Mouse (Mus musculus): Measurements from ENCODE around the gene Cdh1. TPM values are rescaled to one million over a fixed set of nuclear protein-coding genes. Genes with fewer than 3 reads are reported as not detected.

Cdh1 gene
- polyA plus RNA-seq, 1 experiment from 2014 or later = 19.9 TPM

GRCm38 (mm10) chr8:106631904-106632303, 28.8 kb downstream of the Cdh1 start:
- H3K4me3 ChIP-seq = no peak overlapping the region
- no peak overlapping the region for H3K27ac ChIP-seq
- no peak for ATAC-seq (ENCODE audit: low FRiP score, low read depth)
- H3K9ac ChIP-seq = no peak overlapping the region
- no peaks in the 10 kb centered on the region for H3K36me3 ChIP-seq
- no peaks in the 10 kb centered on the region; the same call in 1 of the 2 replicates for H3K27me3 ChIP-seq
- no peaks in the 10 kb centered on the region for H3K9me3 ChIP-seq
- 62% methylated on average over 5 of the region's 5 CpGs for WGBS
- no peak overlapping the region for H3K4me2 ChIP-seq (replicated peaks)
- H3K4me1 ChIP-seq = peaks cover 14% of the 10 kb centered on the region

GRCm38 (mm10) chr8:106632650-106633049, 29.5 kb downstream of the Cdh1 start:
- H3K36me3 ChIP-seq = no peaks in the 10 kb centered on the region
- 23% methylated on average over 8 of the region's 8 CpGs for WGBS
- no peaks in the 10 kb centered on the region for H3K9me3 ChIP-seq
- peaks cover 14% of the 10 kb centered on the region for H3K4me1 ChIP-seq
- H3K27me3 ChIP-seq = no peaks in the 10 kb centered on the region; the same call in 1 of the 2 replicates
- no peak overlapping the region for H3K4me3 ChIP-seq
- H3K9ac ChIP-seq = no peak overlapping the region
- H3K27ac ChIP-seq = no peak overlapping the region
- H3K4me2 ChIP-seq (replicated peaks) = no peak overlapping the region
- ATAC-seq (ENCODE audit: low FRiP score, low read depth) = no peak

GRCm38 (mm10) chr8:106633361-106634158, 30.4 kb downstream of the Cdh1 start:
- no peak for ATAC-seq (ENCODE audit: low FRiP score, low read depth)
- Histone ChIP-seq H3K27me3 (no peaks in the 10 kb centered on the region; the same call in 1 of the 2 replicates), H3K4me2 (replicated peaks) (no peak overlapping the region), H3K4me1 (peaks cover 17% of the 10 kb centered on the region), H3K4me3 (no peak overlapping the region), H3K9me3 (no peaks in the 10 kb centered on the region), H3K27ac (no peak overlapping the region), H3K9ac (no peak overlapping the region), H3K36me3 (no peaks in the 10 kb centered on the region)
- WGBS = 78% methylated on average over 17 of the region's 17 CpGs

GRCm38 (mm10) chr8:106635284-106635683, 32.1 kb downstream of the Cdh1 start:
- Histone ChIP-seq H3K4me1 (peaks cover 16% of the 10 kb centered on the region), H3K27me3 (no peaks in the 10 kb centered on the region; the same call in 1 of the 2 replicates), H3K27ac (no peak overlapping the region), H3K4me2 (replicated peaks) (no peak overlapping the region), H3K9ac (no peak overlapping the region), H3K9me3 (no peaks in the 10 kb centered on the region), H3K36me3 (no peaks in the 10 kb centered on the region), H3K4me3 (no peak overlapping the region)
- WGBS = 24% methylated on average over 5 of the region's 5 CpGs
- ATAC-seq (ENCODE audit: low FRiP score, low read depth) = no peak

GRCm38 (mm10) chr8:106637446-106637845, 34.3 kb downstream of the Cdh1 start:
- H3K9ac ChIP-seq = no peak overlapping the region
- H3K27ac ChIP-seq = no peak overlapping the region; the same call in 1 of the 2 replicates
- H3K27me3 ChIP-seq = no peaks in the 10 kb centered on the region; the same call in 1 of the 2 replicates
- H3K4me1 ChIP-seq = peaks cover 16% of the 10 kb centered on the region
- ATAC-seq (ENCODE audit: low FRiP score, low read depth) = no peak
- H3K4me2 ChIP-seq (replicated peaks) = no peak overlapping the region
- no peak overlapping the region for H3K4me3 ChIP-seq
- no peaks in the 10 kb centered on the region for H3K9me3 ChIP-seq
- WGBS = 93% methylated on average over 4 of the region's 4 CpGs
- H3K36me3 ChIP-seq = no peaks in the 10 kb centered on the region

DNA sequence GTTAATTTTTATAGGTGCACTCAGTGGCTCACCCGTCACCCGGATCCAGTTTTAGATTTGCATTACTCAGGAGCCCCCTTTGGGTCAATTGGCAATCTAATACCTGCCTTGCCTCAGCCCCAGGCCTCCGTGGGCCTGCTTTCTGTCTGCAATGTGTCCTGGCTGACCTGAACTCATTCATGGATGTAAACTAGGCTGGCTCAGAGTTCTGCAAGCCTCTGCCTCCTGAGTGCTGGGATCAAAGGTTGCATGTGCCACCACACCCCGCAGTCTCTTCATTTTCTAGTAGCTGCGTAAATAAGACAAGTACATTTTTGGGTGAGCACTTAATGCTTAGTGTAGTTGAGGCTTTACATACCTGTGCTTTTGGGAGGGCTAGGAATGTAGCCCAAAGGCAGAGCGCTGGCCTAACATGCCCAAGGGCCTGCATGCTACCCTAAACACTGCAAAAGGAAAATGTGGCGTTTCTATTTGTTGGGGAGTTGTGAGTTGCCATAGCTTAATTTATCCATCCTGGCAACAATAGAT, 35.7 kb downstream of the Cdh1 start:
- H3K27me3 ChIP-seq = no peaks in the 10 kb centered on the region; the same call in 1 of the 2 replicates
- ATAC-seq (ENCODE audit: low FRiP score, low read depth) = no peak
- no peak overlapping the region for H3K9ac ChIP-seq
- peaks cover 12% of the 10 kb centered on the region; the same call in 1 of the 2 replicates for H3K4me1 ChIP-seq
- WGBS = 70% methylated on average over 7 of the region's 7 CpGs
- H3K4me2 ChIP-seq (replicated peaks) = no peak overlapping the region
- H3K27ac ChIP-seq = no peak overlapping the region
- H3K4me3 ChIP-seq = no peak overlapping the region
- H3K9me3 ChIP-seq = no peaks in the 10 kb centered on the region
- H3K36me3 ChIP-seq = no peaks in the 10 kb centered on the region

DNA sequence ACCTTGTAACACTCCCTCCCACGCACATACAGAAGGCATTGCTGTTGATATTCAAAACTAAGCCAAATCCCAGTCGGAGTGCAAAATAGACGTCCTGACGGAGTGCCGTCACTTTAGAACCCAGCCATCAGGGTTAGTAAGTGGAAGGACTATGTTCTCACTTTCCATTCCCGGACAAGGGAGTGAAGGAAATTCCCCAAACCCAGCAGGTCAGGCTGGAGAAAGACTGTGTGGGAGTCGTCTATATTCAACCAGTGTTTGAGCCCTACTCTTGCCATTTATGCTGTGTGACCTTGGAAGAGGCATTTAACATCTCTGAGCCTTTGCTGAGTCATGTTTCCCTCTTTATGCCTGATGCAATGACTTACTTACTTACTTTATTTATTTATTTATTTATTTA, 37.1 kb downstream of the Cdh1 start:
- Histone ChIP-seq H3K4me1 (peaks cover 12% of the 10 kb centered on the region; the same call in 1 of the 2 replicates), H3K9me3 (no peaks in the 10 kb centered on the region), H3K9ac (no peak overlapping the region), H3K4me2 (replicated peaks) (no peak overlapping the region), H3K4me3 (no peak overlapping the region), H3K36me3 (no peaks in the 10 kb centered on the region), H3K27me3 (no peaks in the 10 kb centered on the region), H3K27ac (no peak overlapping the region)
- no peak for ATAC-seq (ENCODE audit: low FRiP score, low read depth)
- WGBS = 82% methylated on average over 7 of the region's 7 CpGs

GRCm38 (mm10) chr8:106640921-106641320, 37.8 kb downstream of the Cdh1 start:
- ATAC-seq (ENCODE audit: low FRiP score, low read depth) = no peak

GRCm38 (mm10) chr8:106642172-106642571, 39.0 kb downstream of the Cdh1 start:
- peaks cover 6% of the 10 kb centered on the region; the same call in 1 of the 2 replicates for H3K4me1 ChIP-seq
- H3K36me3 ChIP-seq = no peaks in the 10 kb centered on the region
- WGBS = 72% methylated on average over 2 of the region's 2 CpGs
- no peak overlapping the region for H3K9ac ChIP-seq
- no peaks in the 10 kb centered on the region for H3K27me3 ChIP-seq
- H3K9me3 ChIP-seq = no peaks in the 10 kb centered on the region
- no peak overlapping the region for H3K27ac ChIP-seq
- no peak overlapping the region for H3K4me2 ChIP-seq (replicated peaks)
- no peak for ATAC-seq (ENCODE audit: low FRiP score, low read depth)
- H3K4me3 ChIP-seq = no peak overlapping the region

More at GRCm38 (mm10) chr8:106640921-106641320, 37.8 kb downstream of the Cdh1 start:
- Histone ChIP-seq H3K36me3 (no peaks in the 10 kb centered on the region), H3K27ac (no peak overlapping the region), H3K9ac (no peak overlapping the region), H3K9me3 (no peaks in the 10 kb centered on the region), H3K4me2 (replicated peaks) (no peak overlapping the region), H3K4me3 (no peak overlapping the region), H3K27me3 (no peaks in the 10 kb centered on the region), H3K4me1 (peaks cover 12% of the 10 kb centered on the region; the same call in 1 of the 2 replicates)
- WGBS = 80% methylated on average over 5 of the region's 5 CpGs

DNA sequence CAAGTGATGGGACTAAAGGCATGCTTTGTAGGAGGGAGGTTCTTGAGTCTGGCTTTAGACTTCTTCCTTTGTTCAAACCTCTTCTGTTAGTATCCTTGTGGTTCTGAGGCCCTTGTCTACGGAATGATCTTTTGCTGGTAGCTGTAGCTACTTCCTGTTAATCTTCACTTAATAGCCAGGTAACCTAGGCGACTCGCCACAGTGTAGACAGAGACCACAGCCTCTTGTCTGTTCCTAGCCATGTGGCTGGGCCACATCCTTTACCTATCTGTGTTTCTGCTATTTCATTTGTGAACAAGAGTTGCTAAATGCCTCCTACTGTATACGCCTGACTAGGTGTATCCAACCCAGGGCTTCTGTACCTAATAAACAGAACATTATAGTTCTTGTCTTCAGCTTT, 39.9 kb downstream of the Cdh1 start:
- no peak overlapping the region for H3K27ac ChIP-seq
- ATAC-seq (ENCODE audit: low FRiP score, low read depth) = no peak

GRCm38 (mm10) chr8:106644957-106645356, 41.8 kb downstream of the Cdh1 start:
- WGBS = 71% methylated on average over 3 of the region's 3 CpGs
- Histone ChIP-seq H3K9ac (no peak overlapping the region), H3K9me3 (no peaks in the 10 kb centered on the region), H3K4me2 (replicated peaks) (no peak overlapping the region), H3K27me3 (no peaks in the 10 kb centered on the region), H3K36me3 (no peaks in the 10 kb centered on the region), H3K4me1 (no peaks in the 10 kb centered on the region), H3K27ac (no peak overlapping the region), H3K4me3 (no peak overlapping the region)
- no peak for ATAC-seq (ENCODE audit: low FRiP score, low read depth)

More for the DNA sequence above, 39.9 kb downstream of the Cdh1 start:
- 86% methylated on average over 4 of the region's 4 CpGs for WGBS
- H3K4me2 ChIP-seq (replicated peaks) = no peak overlapping the region
- no peak overlapping the region for H3K9ac ChIP-seq
- H3K36me3 ChIP-seq = no peaks in the 10 kb centered on the region
- no peaks in the 10 kb centered on the region for H3K27me3 ChIP-seq
- peaks cover 6% of the 10 kb centered on the region; the same call in 1 of the 2 replicates for H3K4me1 ChIP-seq
- no peaks in the 10 kb centered on the region for H3K9me3 ChIP-seq
- H3K4me3 ChIP-seq = no peak overlapping the region

DNA sequence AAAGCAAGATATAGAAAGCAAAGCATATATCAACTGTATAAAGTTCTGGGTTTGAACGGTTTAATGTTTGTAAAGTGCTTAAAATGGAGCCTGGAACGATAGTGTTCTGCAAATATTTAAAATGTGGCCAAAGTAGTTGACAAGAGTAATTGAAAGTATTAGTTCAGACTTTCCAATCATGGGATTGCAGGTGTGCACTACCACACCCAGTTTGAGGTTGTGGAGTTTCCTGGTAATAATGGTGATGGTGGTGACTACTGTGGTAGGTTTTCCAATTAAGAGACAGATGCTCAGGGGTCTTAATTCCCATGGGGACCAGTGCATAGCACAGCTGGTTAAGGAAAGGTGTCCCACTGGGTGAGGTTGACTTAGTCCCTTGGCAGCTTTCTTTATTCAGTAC, 43.0 kb downstream of the Cdh1 start:
- no peak overlapping the region for H3K4me3 ChIP-seq
- ATAC-seq (ENCODE audit: low FRiP score, low read depth) = no peak
- 91% methylated on average over 2 of the region's 2 CpGs for WGBS
- H3K4me1 ChIP-seq = no peaks in the 10 kb centered on the region
- H3K27me3 ChIP-seq = no peaks in the 10 kb centered on the region
- no peak overlapping the region for H3K4me2 ChIP-seq (replicated peaks)
- no peak overlapping the region for H3K27ac ChIP-seq
- no peaks in the 10 kb centered on the region for H3K36me3 ChIP-seq
- no peak overlapping the region for H3K9ac ChIP-seq
- no peaks in the 10 kb centered on the region for H3K9me3 ChIP-seq

Data from limb, embryonic 13.5 days (tissue).